Mouse (Mus musculus) small intestine, adult 2 months (tissue): ENCODE data around the gene D2hgdh. TPM values are rescaled to one million over a fixed set of nuclear protein-coding genes. Genes with fewer than 3 reads are reported as not detected.

Source experiments
- polyA plus RNA-seq: library from polyadenylated mRNA; depleted of rRNA; stranded (reverse); fragments of >200 nt; gene quantifications from 2 replicates; pipeline ENCODE4 v1.2.3, GENCODE M21; 2012; rRNA removed

D2hgdh gene
- polyA plus RNA-seq, 1 experiment, result 16.9 TPM

Other genes starting within 250 kb of the D2hgdh start
- 217 and 306 TPM in 2 replicates for gene Stk25, start 166.2 kb upstream of the D2hgdh start, polyA plus RNA-seq
- 57.1 and 106 TPM in 2 replicates for gene Bok, start 139.2 kb upstream of the D2hgdh start, polyA plus RNA-seq
- gene Atg4b, start 73.4 kb upstream of the D2hgdh start, polyA plus RNA-seq, result 28.1 and 44.7 TPM in 2 replicates
- 46.0 and 63.0 TPM in 2 replicates for gene Thap4, start 70.0 kb upstream of the D2hgdh start, polyA plus RNA-seq
- 10.2 and 14.5 TPM in 2 replicates for gene Dtymk, start 23.0 kb upstream of the D2hgdh start, polyA plus RNA-seq
- gene Ing5, start 20.9 kb upstream of the D2hgdh start, polyA plus RNA-seq, result 1.4 and 2.9 TPM in 2 replicates
- 40.9 and 113 TPM in 2 replicates for gene Gal3st2, start 36.4 kb downstream of the D2hgdh start, polyA plus RNA-seq
- 47.3 and 140 TPM in 2 replicates for gene Gal3st2b, start 93.4 kb downstream of the D2hgdh start, polyA plus RNA-seq
- gene Gal3st2c, start 165.6 kb downstream of the D2hgdh start, polyA plus RNA-seq, result 0.09 and 0.23 TPM in 2 replicates
- gene Neu4, start 195.5 kb downstream of the D2hgdh start, polyA plus RNA-seq, result not detected in 2 replicates
- 0.34 and 1.1 TPM in 2 replicates for gene Pdcd1, start 227.6 kb downstream of the D2hgdh start, polyA plus RNA-seq